Mouse (Mus musculus) layer of hippocampus, adult 8-10 months (tissue): Measurements from ENCODE around the gene Zmiz1. TPM values are rescaled to one million over a fixed set of nuclear protein-coding genes. Genes with fewer than 3 reads are reported as not detected.

Experiments used
- DNase-seq, 2 experiments: peaks; one replicate each; pipeline ENCODE4 v3.0.0; 2022; ENCODE audit warnings: low spot score in 2 of 2
- total RNA-seq, 4 experiments: library from RNA; stranded (reverse); gene quantifications; 2 replicates each; pipeline ENCODE4 v1.2.4; 2022

Zmiz1 gene
- total RNA-seq, 4 experiments from 2014 or later: 77.0 to 102 (median 92.7) TPM

- no peak for DNase-seq
Observed at GRCm38 (mm10) chr14:25667587-25667986, 208.6 kb downstream of the Zmiz1 start.

GRCm38 (mm10) chr14:25679625-25680024 is 220.6 kb downstream of the Zmiz1 start:
- DNase-seq: no peak

GRCm38 (mm10) chr14:25682020-25682419 is 223.0 kb downstream of the Zmiz1 start:
- no peak for DNase-seq

- DNase-seq: no peak
Observed at GRCm38 (mm10) chr14:25686216-25686945, 227.4 kb downstream of the Zmiz1 start.

GRCm38 (mm10) chr14:25686983-25687901 is 228.3 kb downstream of the Zmiz1 start:
- DNase-seq: no peak

GRCm38 (mm10) chr14:25693271-25693887 is 234.4 kb downstream of the Zmiz1 start:
- no peak for DNase-seq

- peak; percentile 90 to 95 for DNase-seq
Observed at GRCm38 (mm10) chr14:25693888-25694568, 235.0 kb downstream of the Zmiz1 start, which contains the start of gene Ppif. Ppif (plus strand) TSS chr14:25694154.

GRCm38 (mm10) chr14:25694569-25694897 is 235.5 kb downstream of the Zmiz1 start:
- DNase-seq: no peak

- DNase-seq: no peak
Observed at GRCm38 (mm10) chr14:25695059-25695458, 236.1 kb downstream of the Zmiz1 start.

- DNase-seq: no peak
Observed at GRCm38 (mm10) chr14:25696356-25696755, 237.4 kb downstream of the Zmiz1 start.

GRCm38 (mm10) chr14:25701986-25702385 is 243.0 kb downstream of the Zmiz1 start:
- DNase-seq: no peak

GRCm38 (mm10) chr14:25707691-25708181 is 248.8 kb downstream of the Zmiz1 start:
- DNase-seq: peak; percentile 43 to 53

GRCm38 (mm10) chr14:25708451-25708850 is 249.5 kb downstream of the Zmiz1 start:
- no peak for DNase-seq

GRCm38 (mm10) chr14:25708917-25709316 is 249.9 kb downstream of the Zmiz1 start:
- DNase-seq: no peak

GRCm38 (mm10) chr14:25710073-25710472 is 251.1 kb downstream of the Zmiz1 start:
- no peak for DNase-seq

GRCm38 (mm10) chr14:25710681-25711080 is 251.7 kb downstream of the Zmiz1 start:
- no peak for DNase-seq

GRCm38 (mm10) chr14:25711177-25711576 is 252.2 kb downstream of the Zmiz1 start:
- DNase-seq: no peak

- no peak for DNase-seq
Observed at GRCm38 (mm10) chr14:25711602-25712001, 252.6 kb downstream of the Zmiz1 start.

- DNase-seq: no peak
Observed at GRCm38 (mm10) chr14:25713443-25713842, 254.5 kb downstream of the Zmiz1 start.
